Mouse (Mus musculus) gastrocnemius, postnatal 25 days (tissue): ENCODE measurements around the gene Slc7a3. TPM values are rescaled to one million over a fixed set of nuclear protein-coding genes. Genes with fewer than 3 reads are reported as not detected.
"Not testable (repeated sequence)": the region's sequence is repeated elsewhere in the genome, so short reads cannot be mapped to it uniquely, and the experiment has no call there.

Experiments used
- DNase-seq: peaks from one replicate; pipeline ENCODE4 v3.0.0; 2022
- long read RNA-seq, 2 experiments: library from polyadenylated mRNA; stranded (forward); transcript quantifications; one replicate each; pipeline ENCODE4 v2.0.0; 2021
- total RNA-seq, 2 experiments: library from RNA; stranded (reverse); gene quantifications; 1 replicate in 1 of 2; 2 replicates in 1 of 2; pipeline ENCODE4 v1.2.3; 2021

Slc7a3 gene
- under 1 TPM in 1 of 2 experiments, not detected in 1; 0.16 TPM for total RNA-seq
- long read RNA-seq, experiment 1: 0 reads
- long read RNA-seq, experiment 2: 0 reads

- DNase-seq: no peak
Measured at GRCm38 (mm10) chrX:101085920-101086319, at the start of gene Slc7a3. Slc7a3 (minus strand) TSS chrX:101086020.

GRCm38 (mm10) chrX:101131992-101132791 is 46.4 kb upstream of the Slc7a3 start:
- no peak for DNase-seq

GRCm38 (mm10) chrX:101131001-101131400 is 45.2 kb upstream of the Slc7a3 start:
- no peak for DNase-seq

- DNase-seq: no peak
Measured at GRCm38 (mm10) chrX:101128559-101128958, 42.7 kb upstream of the Slc7a3 start.

DNA sequence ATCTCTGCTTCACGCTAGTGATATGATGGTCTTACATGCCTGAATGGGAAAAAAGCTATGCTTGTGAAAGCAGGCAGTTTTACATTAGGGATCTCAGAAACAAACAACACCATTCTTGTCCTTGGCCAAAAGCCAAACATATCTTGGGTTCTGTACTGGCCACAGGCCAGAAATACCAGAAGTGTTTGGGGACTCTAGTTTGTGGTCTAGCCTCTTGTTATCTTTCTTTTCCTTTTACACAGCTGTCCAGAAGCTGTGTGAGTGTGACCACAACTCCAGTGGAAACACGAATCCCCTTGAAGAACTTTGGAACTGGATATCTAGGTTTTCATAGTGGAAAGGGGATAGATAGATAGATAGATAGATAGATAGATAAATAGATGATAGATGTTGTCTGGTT is 41.2 kb upstream of the Slc7a3 start:
- no peak for DNase-seq

GRCm38 (mm10) chrX:101126474-101126955 is 40.7 kb upstream of the Slc7a3 start:
- peak; percentile 21 for DNase-seq

DNA sequence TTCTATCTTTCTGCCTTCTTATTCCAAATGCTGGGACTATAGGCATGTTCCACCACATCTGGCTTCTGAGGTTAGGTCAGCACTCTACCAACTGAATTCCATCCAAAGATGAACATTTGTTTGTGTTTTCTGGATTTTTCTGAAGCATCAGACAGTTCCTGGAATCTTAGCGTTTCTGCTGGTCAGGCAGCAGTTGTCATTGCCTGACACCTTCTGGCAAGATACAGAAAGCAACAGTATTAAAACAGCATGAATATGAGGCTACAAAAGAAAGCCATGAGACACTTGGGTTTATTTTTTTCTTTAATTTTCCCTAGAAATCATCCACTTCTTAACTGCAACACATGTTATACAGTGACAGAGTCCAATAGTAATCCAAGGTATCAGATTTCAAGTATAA is 34.7 kb upstream of the Slc7a3 start:
- no peak for DNase-seq

GRCm38 (mm10) chrX:101085211-101085610 is 609 bp downstream of the Slc7a3 start:
- DNase-seq: not testable (repeated sequence)

DNA sequence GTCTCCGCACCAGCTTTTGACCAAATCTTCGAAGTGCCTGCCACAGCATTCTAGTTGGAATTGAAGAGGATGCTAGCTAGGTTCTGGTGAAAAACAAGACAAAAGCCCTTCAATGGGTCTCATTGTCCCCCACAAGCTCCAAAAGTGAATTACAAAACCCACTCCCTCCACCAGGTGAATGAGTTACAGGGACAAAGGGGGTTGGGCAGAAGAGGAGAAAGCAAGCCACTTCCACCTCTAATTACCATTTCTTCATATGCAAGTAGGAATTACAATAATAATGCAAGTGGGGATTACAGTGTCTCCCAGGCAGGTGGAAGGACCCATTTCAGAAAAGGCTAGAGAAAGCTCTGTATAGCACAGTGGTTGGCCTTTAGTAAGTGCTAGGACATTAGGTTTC is 1.6 kb downstream of the Slc7a3 start:
- no peak for DNase-seq

- DNase-seq: no peak
Measured at GRCm38 (mm10) chrX:101065245-101065644, 20.6 kb downstream of the Slc7a3 start.

DNA sequence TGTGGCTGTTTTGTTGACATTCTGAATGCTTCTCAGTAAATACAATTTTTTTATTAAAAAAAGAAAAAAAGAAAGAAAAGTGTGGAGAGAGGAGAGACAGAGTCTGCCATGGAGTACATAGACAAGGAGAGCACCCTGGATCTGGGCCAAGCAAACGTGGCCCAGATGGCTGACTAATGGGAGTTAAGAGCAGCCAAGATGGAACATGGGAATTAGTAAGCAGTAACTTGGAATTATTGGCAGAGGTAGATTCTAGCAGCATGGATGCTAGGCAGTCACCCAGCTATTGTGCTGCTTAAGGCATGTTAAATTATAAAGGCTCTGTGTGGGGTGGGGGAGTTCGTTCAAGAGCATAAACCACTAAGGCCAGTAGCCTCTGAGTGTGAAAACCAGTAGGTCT is 22.3 kb downstream of the Slc7a3 start:
- DNase-seq: no peak

DNA sequence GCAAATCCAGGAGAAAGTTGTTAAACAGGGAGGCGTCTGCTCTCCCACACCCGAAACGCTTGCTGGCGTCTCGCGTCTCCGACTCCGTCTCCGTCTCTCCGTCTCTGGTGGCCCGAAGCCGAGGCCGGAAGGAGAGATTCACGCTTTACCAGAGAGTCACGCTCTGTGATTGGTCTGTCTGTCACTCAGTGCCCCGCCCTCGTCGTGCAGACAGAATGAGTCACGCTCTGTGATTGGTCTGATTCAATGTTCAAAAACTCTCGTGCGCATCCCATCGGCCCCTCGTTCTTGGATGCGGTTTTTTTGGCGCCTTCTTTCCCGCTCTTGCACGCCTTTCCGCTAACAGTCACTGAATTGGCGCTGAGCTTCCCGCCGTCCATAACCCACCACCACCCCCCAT is 26.3 kb downstream of the Slc7a3 start, which contains the start of gene Tex11:
TSS of gene Tex11 (minus strand) at position 127 of the 400 bp plus-strand sequence.
- no peak for DNase-seq

Other genes starting within 250 kb of the Slc7a3 start
- gene Tex11, start 26.4 kb downstream of the Slc7a3 start, total RNA-seq: not detected
- gene Snx12, start 136.5 kb upstream of the Slc7a3 start, total RNA-seq: 10 to 100 TPM; 23.4 to 25.5 TPM
- 10 to 100 TPM; 84.7 to 93.9 TPM for gene Foxo4, start 168.5 kb upstream of the Slc7a3 start, total RNA-seq
- not detected for gene Gm614, start 178.0 kb upstream of the Slc7a3 start, total RNA-seq
- gene Il2rg, start 182.2 kb upstream of the Slc7a3 start, total RNA-seq: 1 to 10 TPM; 1.3 to 2.6 TPM
- not detected for gene Gm20489, start 183.0 kb upstream of the Slc7a3 start, total RNA-seq
- gene Med12, start 188.0 kb upstream of the Slc7a3 start, total RNA-seq: 10 to 100 TPM; 15.4 to 15.6 TPM
- under 1 TPM; 0.08 to 0.20 TPM for gene Nlgn3, start 213.1 kb upstream of the Slc7a3 start, total RNA-seq